Mouse (Mus musculus) bone marrow, adult 2 months (tissue): Measurements from ENCODE around the gene Atp8a2.

Source experiments
- CTCF ChIP-seq: fragments of 200-500 bp; IDR thresholded peaks from 2 replicates; pipeline ENCODE4 v1.5.1; 2011; ENCODE audit warnings: low read length, control low read depth; ENCODE audit not compliant: control insufficient read depth, insufficient read depth
- POLR2A ChIP-seq: fragments of 200-500 bp; IDR thresholded peaks from 2 replicates; pipeline ENCODE4 v1.6.1; 2011; ENCODE audit warnings: low read depth, mild to moderate bottlenecking, control low read depth, low read length, borderline replicate concordance; ENCODE audit not compliant: control insufficient read depth

DNA sequence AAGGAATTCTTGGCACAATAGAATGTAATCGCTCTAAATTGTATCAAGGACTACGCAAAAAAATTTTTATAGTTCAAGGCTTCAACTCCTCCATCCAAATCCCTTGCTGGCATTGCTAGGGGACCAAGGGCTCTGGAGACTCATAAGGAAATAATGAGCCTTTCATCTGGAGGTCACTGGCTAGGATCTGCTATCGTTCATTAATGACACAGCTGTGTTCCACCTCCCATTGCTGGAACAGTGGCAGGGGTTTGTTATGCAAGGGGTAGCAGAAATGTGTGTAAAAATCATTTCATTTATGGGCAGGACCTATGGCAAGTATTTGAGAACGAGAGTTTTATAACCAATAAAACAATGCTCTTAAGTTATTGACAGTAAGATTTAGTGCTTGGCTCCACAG, 387.2 kb downstream of the Atp8a2 start:
- TF ChIP-seq CTCF, result no peak
- TF ChIP-seq POLR2A, result no peak
